Mouse (Mus musculus): ENCODE results near the gene Mfrp. TPM values are rescaled to one million over a fixed set of nuclear protein-coding genes. Genes with fewer than 3 reads are reported as not detected.
"Not testable (repeated sequence)": the region's sequence is repeated elsewhere in the genome, so short reads cannot be mapped to it uniquely, and the experiment has no call there.

The Mfrp gene
- polyA plus RNA-seq, 1 experiment from 2014 or later: not detected

GRCm38 (mm10) chr9:44106596-44106995 is 5.1 kb downstream of the Mfrp start:
- Histone ChIP-seq H3K4me2 (ENCODE audit: low read length) (no peak overlapping the region; the same call in 1 of the 2 replicates), H3K9ac (ENCODE audit: low read length) (no peak overlapping the region), H3K27ac (ENCODE audit: low read depth, low read length) (peak overlapping the region; percentile 49; the same call in 1 of the 2 replicates)

DNA sequence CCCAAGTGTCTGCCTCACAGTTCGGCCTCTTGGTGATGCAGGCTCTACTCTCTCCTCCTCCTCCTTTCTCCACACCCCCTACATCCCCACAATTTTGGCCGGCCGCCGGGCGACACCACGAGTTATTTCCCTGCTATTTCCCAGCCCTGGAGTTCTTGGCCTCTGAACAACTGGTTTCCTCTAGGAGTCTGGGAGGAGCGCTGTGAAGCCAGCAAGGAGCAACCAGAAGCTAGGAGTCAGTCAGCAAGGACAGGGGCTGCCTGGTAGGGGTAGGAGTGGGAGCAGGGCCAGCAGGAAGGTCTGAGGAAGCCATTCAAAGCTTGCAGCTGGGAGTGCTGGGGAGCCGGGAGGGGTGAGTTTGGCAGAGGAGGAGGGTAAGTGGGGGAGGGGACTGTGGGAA is 5.6 kb downstream of the Mfrp start, which contains the start of gene C1qtnf5:
TSS of gene C1qtnf5 (plus strand) at position 136 of the 400 bp plus-strand sequence.
- Histone ChIP-seq H3K4me3 (ENCODE audit: low read depth, low read length) (peak within 1 kb of the TSS; percentile 2; the same call in 1 of the 2 replicates), H3K4me2 (ENCODE audit: low read length) (peak within 1 kb of the TSS; percentile 39), H3K9ac (ENCODE audit: low read length) (peak within 1 kb of the TSS; percentile 4; the same call in 1 of the 2 replicates), H3K9me3 (replicated peaks; ENCODE audit: control insufficient read depth, low read length) (no peaks in the 10 kb centered on the region), H3K27me3 (replicated peaks; ENCODE audit: control insufficient read depth, insufficient read depth, low read length) (no peaks in the 10 kb centered on the region), H3K27ac (ENCODE audit: low read depth, low read length) (peak within 1 kb of the TSS; percentile 49; the same call in 1 of the 2 replicates), H3K36me3 (ENCODE audit: control insufficient read depth, insufficient read depth, low read length) (peaks cover 12% of the 10 kb centered on the region; the same call in 1 of the 2 replicates), H3K4me1 (ENCODE audit: control insufficient read depth, insufficient read depth, low read length) (peaks cover 22% of the 10 kb centered on the region)
- WGBS: 25% methylated on average over 8 of the region's 8 CpGs
- DNase-seq (ENCODE audit: low spot score): peak; percentile 75
- ATAC-seq: peak; percentile 45

More at GRCm38 (mm10) chr9:44106596-44106995, 5.1 kb downstream of the Mfrp start:
- H3K36me3 ChIP-seq (ENCODE audit: control insufficient read depth, insufficient read depth, low read length): peaks cover 12% of the 10 kb centered on the region; the same call in 1 of the 2 replicates
- H3K27me3 ChIP-seq (replicated peaks; ENCODE audit: control insufficient read depth, insufficient read depth, low read length): no peaks in the 10 kb centered on the region
- DNase-seq (ENCODE audit: low spot score) (no peak), ATAC-seq (no peak)
- peaks cover 22% of the 10 kb centered on the region for H3K4me1 ChIP-seq (ENCODE audit: control insufficient read depth, insufficient read depth, low read length)
- H3K9me3 ChIP-seq (replicated peaks; ENCODE audit: control insufficient read depth, low read length): no peaks in the 10 kb centered on the region
- 68% methylated on average over 4 of the region's 4 CpGs for WGBS
- H3K4me3 ChIP-seq (ENCODE audit: low read depth, low read length): no peak overlapping the region

GRCm38 (mm10) chr9:44107557-44108179 is 6.1 kb downstream of the Mfrp start:
- Histone ChIP-seq H3K4me3 (ENCODE audit: low read depth, low read length) (peak overlapping the region; percentile 2; the same call in 1 of the 2 replicates), H3K36me3 (ENCODE audit: control insufficient read depth, insufficient read depth, low read length) (peaks cover 12% of the 10 kb centered on the region; the same call in 1 of the 2 replicates), H3K9ac (ENCODE audit: low read length) (peak overlapping the region; percentile 4; the same call in 1 of the 2 replicates), H3K27ac (ENCODE audit: low read depth, low read length) (peak overlapping the region; percentile 29; the same call in 1 of the 2 replicates), H3K9me3 (replicated peaks; ENCODE audit: control insufficient read depth, low read length) (no peaks in the 10 kb centered on the region), H3K4me1 (ENCODE audit: control insufficient read depth, insufficient read depth, low read length) (peaks cover 22% of the 10 kb centered on the region), H3K4me2 (ENCODE audit: low read length) (peak overlapping the region; percentile 39), H3K27me3 (replicated peaks; ENCODE audit: control insufficient read depth, insufficient read depth, low read length) (no peaks in the 10 kb centered on the region)
- no peak; the same call in 1 of the 2 replicates for ATAC-seq
- no peak for DNase-seq (ENCODE audit: low spot score)
- WGBS: 29% methylated on average over 24 of the region's 25 CpGs

GRCm38 (mm10) chr9:44108269-44109055 is 6.9 kb downstream of the Mfrp start:
- WGBS: 76% methylated on average over 31 of the region's 31 CpGs
- H3K9me3 ChIP-seq (replicated peaks; ENCODE audit: control insufficient read depth, low read length): no peaks in the 10 kb centered on the region
- H3K36me3 ChIP-seq (ENCODE audit: control insufficient read depth, insufficient read depth, low read length): peaks cover 12% of the 10 kb centered on the region; the same call in 1 of the 2 replicates
- peak overlapping the region; percentile 39 for H3K4me2 ChIP-seq (ENCODE audit: low read length)
- no peak for DNase-seq (ENCODE audit: low spot score)
- H3K27me3 ChIP-seq (replicated peaks; ENCODE audit: control insufficient read depth, insufficient read depth, low read length): no peaks in the 10 kb centered on the region
- H3K27ac ChIP-seq (ENCODE audit: low read depth, low read length): no peak overlapping the region
- no peak for ATAC-seq
- H3K4me1 ChIP-seq (ENCODE audit: control insufficient read depth, insufficient read depth, low read length): peaks cover 22% of the 10 kb centered on the region
- H3K9ac ChIP-seq (ENCODE audit: low read length): peak overlapping the region; percentile 49; the same call in 1 of the 2 replicates
- H3K4me3 ChIP-seq (ENCODE audit: low read depth, low read length): no peak overlapping the region

DNA sequence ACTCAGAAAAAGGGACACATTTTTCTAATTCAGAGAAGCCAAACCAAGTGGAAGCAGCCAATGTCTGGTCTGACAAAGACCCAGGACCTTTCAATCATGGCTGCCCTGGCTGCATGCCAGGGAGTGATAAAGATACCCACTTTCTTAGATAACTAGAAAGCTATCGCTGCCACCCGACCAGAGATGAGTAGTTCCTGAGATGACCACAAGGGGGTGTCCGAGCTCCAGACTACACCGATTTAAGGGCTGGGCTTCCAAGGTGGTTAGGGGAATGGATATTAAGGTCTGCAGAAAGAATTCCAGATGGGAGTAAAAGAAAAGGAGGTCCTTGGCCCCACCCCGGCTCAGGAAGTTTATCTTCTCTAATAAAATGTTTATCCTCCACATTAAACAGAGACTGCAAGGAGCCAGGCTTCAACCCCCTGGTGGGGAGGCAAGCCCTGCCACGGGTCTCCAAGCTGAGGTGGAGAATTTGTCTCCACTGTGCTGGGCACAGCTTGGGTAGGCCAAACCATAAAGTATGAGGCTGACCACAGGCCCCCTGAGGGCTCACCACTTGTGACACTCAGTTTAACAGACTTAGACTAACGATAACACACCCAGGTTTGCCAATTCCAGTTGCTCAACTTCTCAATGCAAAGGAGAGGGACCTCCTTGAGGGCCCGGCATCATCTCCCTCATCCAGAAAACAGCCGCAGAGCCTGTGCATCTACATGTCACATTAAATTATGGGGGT is 8.0 kb downstream of the Mfrp start:
- WGBS: 34% methylated on average over 9 of the region's 9 CpGs
- H3K27me3 ChIP-seq (replicated peaks; ENCODE audit: control insufficient read depth, insufficient read depth, low read length): no peaks in the 10 kb centered on the region
- no peak overlapping the region for H3K4me3 ChIP-seq (ENCODE audit: low read depth, low read length)
- ATAC-seq (no peak), DNase-seq (ENCODE audit: low spot score) (peak; percentile 84)
- no peak overlapping the region for H3K27ac ChIP-seq (ENCODE audit: low read depth, low read length)
- peak overlapping the region; percentile 34 for H3K4me2 ChIP-seq (ENCODE audit: low read length)
- H3K9ac ChIP-seq (ENCODE audit: low read length): peak overlapping the region; percentile 49; the same call in 1 of the 2 replicates
- H3K9me3 ChIP-seq (replicated peaks; ENCODE audit: control insufficient read depth, low read length): no peaks in the 10 kb centered on the region
- peaks cover 22% of the 10 kb centered on the region for H3K4me1 ChIP-seq (ENCODE audit: control insufficient read depth, insufficient read depth, low read length)
- peaks cover 12% of the 10 kb centered on the region; the same call in 1 of the 2 replicates for H3K36me3 ChIP-seq (ENCODE audit: control insufficient read depth, insufficient read depth, low read length)

DNA sequence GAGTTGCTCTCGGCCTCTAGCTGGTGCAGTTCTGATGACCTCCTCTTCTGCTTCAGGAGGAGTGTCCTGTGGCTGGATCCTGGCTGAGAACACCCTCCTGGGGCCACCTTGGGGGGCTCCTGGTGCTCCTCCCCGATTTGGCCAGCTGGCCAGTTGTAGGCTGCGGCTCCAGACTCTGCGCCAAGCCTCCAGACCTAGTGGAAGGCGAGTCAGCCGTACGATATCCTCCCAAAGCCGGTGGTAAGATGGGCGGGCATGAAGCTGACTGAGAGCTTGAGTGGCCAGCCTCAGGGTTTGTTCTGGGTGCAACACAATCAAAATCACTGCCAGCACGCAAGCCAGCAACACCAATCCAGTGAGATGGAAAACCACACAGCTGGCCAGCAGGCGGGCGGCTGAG is 10.4 kb downstream of the Mfrp start:
- DNase-seq (ENCODE audit: low spot score); H3K9ac ChIP-seq (ENCODE audit: low read length); H3K9me3 ChIP-seq (replicated peaks; ENCODE audit: control insufficient read depth, low read length); H3K27ac ChIP-seq (ENCODE audit: low read depth, low read length); H3K36me3 ChIP-seq (ENCODE audit: control insufficient read depth, insufficient read depth, low read length); ATAC-seq; H3K27me3 ChIP-seq (replicated peaks; ENCODE audit: control insufficient read depth, insufficient read depth, low read length): not testable (repeated sequence)
- Histone ChIP-seq H3K4me3 (ENCODE audit: low read depth, low read length) (peak overlapping the region; percentile 62; the same call in 1 of the 2 replicates), H3K4me1 (ENCODE audit: control insufficient read depth, insufficient read depth, low read length) (peaks cover 20% of the 10 kb centered on the region), H3K4me2 (ENCODE audit: low read length) (peak overlapping the region; percentile 45)
- WGBS: 72% methylated on average over 9 of the region's 12 CpGs

- peak within 1 kb of the TSS; percentile 52; the same call in 1 of the 2 replicates for H3K27ac ChIP-seq (ENCODE audit: low read depth, low read length)
- H3K4me3 ChIP-seq (ENCODE audit: low read depth, low read length): peak within 1 kb of the TSS; percentile 62
- peak; percentile 99 for DNase-seq (ENCODE audit: low spot score)
- H3K36me3 ChIP-seq (ENCODE audit: control insufficient read depth, insufficient read depth, low read length): 0 out of 2 replicates have a peak, but pooled peaks cover 3% of the 10 kb centered on the region
- WGBS: under 1% methylated on average over 42 of the region's 51 CpGs
- peaks cover 10% of the 10 kb centered on the region for H3K4me1 ChIP-seq (ENCODE audit: control insufficient read depth, insufficient read depth, low read length)
- no peaks in the 10 kb centered on the region for H3K27me3 ChIP-seq (replicated peaks; ENCODE audit: control insufficient read depth, insufficient read depth, low read length)
- ATAC-seq: peak; percentile 97
- H3K4me2 ChIP-seq (ENCODE audit: low read length): peak within 1 kb of the TSS; percentile 45
- peak within 1 kb of the TSS; percentile 75 for H3K9ac ChIP-seq (ENCODE audit: low read length)
- no peaks in the 10 kb centered on the region for H3K9me3 ChIP-seq (replicated peaks; ENCODE audit: control insufficient read depth, low read length)
Observed at GRCm38 (mm10) chr9:44113105-44113789, 11.7 kb downstream of the Mfrp start, which contains the start of the genes Gm49380 and Rnf26. Gene Gm49380 (minus strand): TSS chr9:44113500. Gene Rnf26 (minus strand): TSS chr9:44113517.

GRCm38 (mm10) chr9:44114453-44114852 is 12.9 kb downstream of the Mfrp start:
- no peaks in the 10 kb centered on the region for H3K27me3 ChIP-seq (replicated peaks; ENCODE audit: control insufficient read depth, insufficient read depth, low read length)
- no peak overlapping the region for H3K27ac ChIP-seq (ENCODE audit: low read depth, low read length)
- 93% methylated on average over 2 of the region's 2 CpGs for WGBS
- H3K4me2 ChIP-seq (ENCODE audit: low read length): no peak overlapping the region
- H3K9me3 ChIP-seq (replicated peaks; ENCODE audit: control insufficient read depth, low read length): no peaks in the 10 kb centered on the region
- ATAC-seq: no peak
- peaks cover 9% of the 10 kb centered on the region for H3K4me1 ChIP-seq (ENCODE audit: control insufficient read depth, insufficient read depth, low read length)
- no peak for DNase-seq (ENCODE audit: low spot score)
- no peaks in the 10 kb centered on the region for H3K36me3 ChIP-seq (ENCODE audit: control insufficient read depth, insufficient read depth, low read length)
- H3K4me3 ChIP-seq (ENCODE audit: low read depth, low read length): no peak overlapping the region
- H3K9ac ChIP-seq (ENCODE audit: low read length): no peak overlapping the region

Data from forebrain, embryonic 14.5 days (tissue).